Mouse (Mus musculus) duodenum, adult 2 months (tissue): ENCODE data around the gene Slc19a3. TPM values are rescaled to one million over a fixed set of nuclear protein-coding genes. Genes with fewer than 3 reads are reported as not detected.

Experiments
- polyA plus RNA-seq: library from polyadenylated mRNA; depleted of rRNA; stranded (reverse); fragments of >200 nt; gene quantifications from 2 replicates; pipeline ENCODE4 v1.2.3, GENCODE M21; 2012; ENCODE audit warnings: low replicate concordance; rRNA removed

Gene Slc19a3
- polyA plus RNA-seq, result 1.8 and 7.3 TPM in 2 replicates

GRCm38 (mm10) chr1:83038109-83038672 lies at the start of gene Slc19a3:
Gene Slc19a3, minus strand, starts transcription at chr1:83038448.

DNA sequence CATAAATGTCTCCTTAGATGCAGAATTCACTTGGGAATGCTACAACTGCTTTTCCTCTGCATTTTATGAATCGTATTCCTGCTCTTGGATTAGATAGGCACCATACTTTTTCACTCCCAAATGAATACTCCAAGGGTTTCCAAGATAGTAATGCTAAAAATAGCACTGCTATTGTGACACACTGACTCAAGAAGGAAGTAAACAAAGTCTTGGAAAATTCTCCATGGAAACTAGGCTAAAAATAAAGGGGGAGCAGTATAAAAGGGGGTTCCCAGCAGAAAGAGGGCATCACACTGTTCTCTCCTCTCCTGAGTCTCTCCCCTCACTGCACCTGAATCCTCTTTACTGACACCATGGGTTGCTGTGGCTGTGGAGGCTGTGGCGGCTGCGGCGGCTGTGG lies 22.4 kb upstream of the Slc19a3 start, which contains the start of gene Krtap28-13:
Krtap28-13 (plus strand) TSS at position 288 of the 400 bp plus-strand sequence.

DNA sequence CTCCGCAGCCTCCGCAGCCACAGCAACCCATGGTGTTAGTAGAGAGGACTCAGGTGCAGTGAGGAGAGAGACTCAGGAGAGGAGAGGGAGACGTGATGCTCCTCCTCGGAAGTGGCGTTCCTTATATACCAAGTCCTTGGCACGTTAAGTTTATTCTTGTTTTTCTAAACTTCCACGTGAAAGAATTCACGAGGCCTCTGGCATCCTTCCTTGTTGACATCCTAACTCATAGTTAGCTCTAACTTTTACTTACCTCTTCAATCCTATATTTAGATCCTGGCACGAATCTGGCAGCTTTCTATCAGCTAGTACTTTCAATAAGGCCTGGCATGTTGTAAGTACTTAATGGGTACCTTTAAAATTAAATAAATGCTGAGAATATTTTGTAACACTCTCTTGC lies 21.0 kb upstream of the Slc19a3 start, which contains the start of gene A030005K14Rik:
A030005K14Rik (minus strand) TSS at position 101 of the 400 bp plus-strand sequence.

DNA sequence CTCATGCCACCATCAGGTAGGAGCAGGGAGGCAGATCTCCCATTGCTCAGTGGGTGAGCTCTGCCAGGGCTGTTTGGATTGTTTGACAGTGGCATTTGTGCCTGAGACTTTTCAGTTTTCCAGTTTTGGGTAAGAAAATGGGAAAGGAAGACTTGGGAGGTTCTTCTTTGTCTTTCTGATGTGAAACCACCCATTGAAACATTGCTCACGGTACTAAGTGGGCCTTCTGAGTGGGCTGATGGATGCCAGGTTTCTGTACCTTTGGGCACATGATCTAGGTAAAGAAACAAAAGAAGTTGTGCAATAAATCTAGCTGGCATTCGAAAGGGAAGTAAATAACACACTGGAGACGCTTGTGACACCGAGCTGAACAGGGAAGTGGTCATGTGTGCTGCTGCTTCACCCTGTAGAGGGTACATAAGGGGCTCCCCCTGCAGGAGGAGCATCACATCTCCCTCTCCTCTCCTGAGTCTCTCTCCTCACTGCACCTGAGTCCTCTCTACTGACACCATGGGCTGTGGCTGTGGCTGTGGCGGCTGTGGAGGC lies 6.7 kb upstream of the Slc19a3 start, which contains the start of gene Gm47969:
Gm47969 (plus strand) TSS at position 51 of the 546 bp plus-strand sequence.

GRCm38 (mm10) chr1:83042380-83042779 lies 4.1 kb upstream of the Slc19a3 start, which contains the start of gene Krtap28-10:
Gene Krtap28-10, minus strand, starts transcription at chr1:83042480.

GRCm38 (mm10) chr1:83000306-83000705 lies 37.9 kb downstream of the Slc19a3 start, which contains the start of gene Gm47959:
Gene Gm47959, plus strand, starts transcription at chr1:83000548.

Other genes starting within 250 kb of the Slc19a3 start
- gene Agfg1, start 199.0 kb downstream of the Slc19a3 start, polyA plus RNA-seq, result 29.5 and 31.7 TPM in 2 replicates
- 0.91 and 1.2 TPM in 2 replicates for gene A030005L19Rik, start 125.1 kb downstream of the Slc19a3 start, polyA plus RNA-seq
- gene A030014E15Rik, start 113.5 kb downstream of the Slc19a3 start, polyA plus RNA-seq, result not detected in 2 replicates
- not detected in 2 replicates for gene Gm6217, start 107.0 kb downstream of the Slc19a3 start, polyA plus RNA-seq
- gene A030003K21Rik, start 95.1 kb downstream of the Slc19a3 start, polyA plus RNA-seq, result not detected in 2 replicates
- not detected in 2 replicates for gene Gm7544, start 82.4 kb downstream of the Slc19a3 start, polyA plus RNA-seq
- gene Gm47955, start 78.2 kb downstream of the Slc19a3 start, polyA plus RNA-seq, result not detected in 2 replicates
- not detected in 2 replicates for gene Gm47959, start 37.9 kb downstream of the Slc19a3 start, polyA plus RNA-seq
- not detected in 2 replicates for gene Krtap28-10, start 4.0 kb upstream of the Slc19a3 start, polyA plus RNA-seq
- not detected in 2 replicates for gene Gm47969, start 6.5 kb upstream of the Slc19a3 start, polyA plus RNA-seq
- gene A030005K14Rik, start 20.9 kb upstream of the Slc19a3 start, polyA plus RNA-seq, result not detected in 2 replicates
- not detected in 2 replicates for gene Krtap28-13, start 22.5 kb upstream of the Slc19a3 start, polyA plus RNA-seq
- 6.2 and 23.2 TPM in 2 replicates for gene Ccl20, start 78.3 kb upstream of the Slc19a3 start, polyA plus RNA-seq
- gene Daw1, start 121.3 kb upstream of the Slc19a3 start, polyA plus RNA-seq, result not detected in 2 replicates